Mouse (Mus musculus) kidney, adult 11 months (tissue): ENCODE measurements around the gene Abhd17b.
"Not testable (repeated sequence)": the region's sequence is repeated elsewhere in the genome, so short reads cannot be mapped to it uniquely, and the experiment has no call there.

ENCODE experiments used
- DNase-seq: peaks from one replicate; pipeline ENCODE4 v3.0.0; 2022

Abhd17b gene

DNA sequence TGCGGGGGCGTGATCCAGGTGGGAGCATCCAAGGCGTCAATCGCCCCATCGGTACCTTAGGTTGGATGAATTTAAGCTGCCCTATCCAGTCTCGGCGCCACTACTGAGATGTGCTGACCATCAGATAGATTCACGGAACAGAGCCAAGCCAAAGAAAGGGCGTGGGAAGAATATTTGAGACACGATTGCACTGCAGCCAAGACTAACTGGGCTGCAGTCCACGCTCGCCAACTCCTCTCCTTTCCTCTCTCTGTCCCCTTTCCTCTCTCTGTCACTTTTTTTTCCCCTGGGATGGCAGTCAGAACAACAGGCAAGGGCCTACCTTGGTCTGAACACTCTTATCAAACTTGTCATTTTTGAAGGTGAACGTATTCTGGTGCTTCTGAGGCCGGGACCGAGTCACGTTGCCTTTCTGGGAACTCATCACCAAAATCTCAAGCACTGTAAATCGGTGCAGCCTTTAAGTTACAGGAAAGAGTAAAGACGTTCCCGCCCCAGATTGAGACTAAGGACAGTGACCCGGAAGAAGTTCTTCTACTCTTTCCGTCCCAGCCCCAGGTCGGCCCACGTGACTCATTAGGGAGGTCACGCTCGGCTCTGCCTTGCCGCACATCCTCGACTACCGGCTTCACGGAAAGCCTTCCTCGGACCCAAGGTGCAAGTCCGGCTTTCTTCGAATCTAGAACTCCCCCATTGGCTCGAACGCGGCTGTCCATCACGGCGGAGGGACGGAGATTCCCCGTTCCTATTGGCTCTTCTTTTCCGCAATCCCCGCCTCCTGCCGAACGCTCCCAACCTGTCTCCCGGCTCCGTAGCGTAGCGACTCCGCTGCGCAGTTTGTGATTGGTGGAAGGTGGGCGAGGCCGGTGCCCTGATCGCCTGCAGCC lies 457 bp upstream of the Abhd17b start, which contains the start of gene 1110059E24Rik:
TSS of gene 1110059E24Rik (minus strand) at position 692 of the 887 bp plus-strand sequence.
- peak; percentile 99 for DNase-seq

DNA sequence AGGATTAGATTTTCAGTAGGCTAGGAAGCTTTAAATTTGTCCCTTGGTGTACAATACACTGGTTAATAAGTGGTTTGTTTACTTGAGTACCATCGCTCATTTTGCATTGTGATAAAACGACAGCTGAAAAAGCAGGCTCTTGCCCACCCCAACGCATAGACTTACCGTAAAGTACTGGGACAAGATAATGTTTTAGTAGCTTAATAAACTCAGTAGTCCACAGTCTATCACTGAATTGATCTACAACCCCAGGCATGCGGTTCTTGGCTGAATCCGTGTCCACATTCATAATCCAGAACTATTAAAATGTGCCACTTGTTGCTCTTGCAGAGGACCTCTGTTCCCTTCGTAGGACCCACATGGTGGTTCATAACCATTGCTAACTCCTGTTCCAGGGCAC lies 1.8 kb downstream of the Abhd17b start:
- no peak for DNase-seq

DNA sequence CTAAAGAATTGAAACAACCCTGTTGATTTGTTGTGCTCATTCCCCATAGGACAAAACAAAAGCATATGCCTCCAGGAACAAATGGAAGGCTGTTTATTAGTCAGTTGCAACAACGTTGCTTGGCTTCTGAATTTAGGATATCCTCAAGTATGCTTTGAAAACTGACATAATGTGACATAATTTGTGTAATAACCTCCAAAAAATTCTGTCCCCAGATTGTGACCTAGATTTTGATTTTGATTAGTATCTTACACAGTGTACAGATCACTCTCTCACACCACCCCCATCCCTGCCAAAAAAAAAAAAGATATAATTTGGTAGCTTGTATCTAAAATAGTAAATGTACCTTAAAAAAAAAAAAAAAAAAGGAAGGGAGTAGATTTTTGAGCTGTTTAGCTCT lies 7.7 kb downstream of the Abhd17b start:
- DNase-seq = no peak

DNA sequence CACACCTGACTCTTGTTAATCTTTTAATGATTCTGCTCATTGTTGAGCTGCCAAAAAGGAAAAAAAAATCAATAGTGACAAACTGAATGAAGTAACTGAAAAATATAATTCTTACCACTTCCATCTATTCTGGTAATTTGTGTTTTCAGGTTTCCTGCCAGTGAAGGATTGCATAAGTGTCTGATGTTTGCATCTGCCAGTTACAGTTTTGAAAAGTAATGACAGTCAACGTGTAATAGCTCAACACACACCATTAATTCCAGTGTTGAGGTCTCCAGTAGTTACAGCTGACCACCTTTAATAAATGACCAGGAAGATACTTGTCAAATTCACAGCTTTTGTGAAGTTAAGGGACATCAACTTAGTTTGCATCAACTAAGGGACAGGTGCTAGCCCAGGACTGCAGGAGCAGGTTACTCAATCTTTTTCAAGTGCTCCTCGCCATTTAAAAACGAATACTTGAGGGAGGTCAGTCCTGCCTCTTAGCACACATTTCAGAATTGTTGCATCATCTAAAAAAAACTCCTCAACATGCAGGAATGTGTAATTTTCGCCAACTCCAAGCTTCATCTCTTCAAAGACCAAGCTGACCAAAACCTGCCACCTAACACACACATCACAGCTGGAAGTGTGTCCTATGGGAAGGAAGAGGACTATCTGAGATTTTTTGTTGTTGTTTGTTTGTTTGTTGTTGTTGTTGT lies 10.9 kb downstream of the Abhd17b start:
- no peak for DNase-seq

DNA sequence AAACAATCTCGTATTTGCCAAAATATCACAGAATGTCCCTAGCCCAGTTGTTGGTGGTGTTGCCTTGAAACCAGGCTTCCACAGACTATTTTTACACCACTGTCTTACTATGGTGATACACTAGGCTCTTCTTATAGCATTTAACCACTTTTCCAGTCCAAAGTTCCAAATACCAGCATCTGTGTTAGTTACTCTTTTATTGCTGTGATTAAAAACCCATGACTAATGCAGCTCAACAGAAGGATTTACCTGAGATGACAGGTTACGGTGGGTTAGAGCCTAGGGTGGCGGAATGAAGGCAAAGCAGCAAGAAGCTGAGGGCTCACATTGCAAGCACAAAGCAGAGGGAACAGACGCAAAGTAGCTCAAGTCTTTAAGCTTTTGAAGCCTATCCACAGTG lies 16.7 kb downstream of the Abhd17b start:
- DNase-seq = peak; percentile 23

DNA sequence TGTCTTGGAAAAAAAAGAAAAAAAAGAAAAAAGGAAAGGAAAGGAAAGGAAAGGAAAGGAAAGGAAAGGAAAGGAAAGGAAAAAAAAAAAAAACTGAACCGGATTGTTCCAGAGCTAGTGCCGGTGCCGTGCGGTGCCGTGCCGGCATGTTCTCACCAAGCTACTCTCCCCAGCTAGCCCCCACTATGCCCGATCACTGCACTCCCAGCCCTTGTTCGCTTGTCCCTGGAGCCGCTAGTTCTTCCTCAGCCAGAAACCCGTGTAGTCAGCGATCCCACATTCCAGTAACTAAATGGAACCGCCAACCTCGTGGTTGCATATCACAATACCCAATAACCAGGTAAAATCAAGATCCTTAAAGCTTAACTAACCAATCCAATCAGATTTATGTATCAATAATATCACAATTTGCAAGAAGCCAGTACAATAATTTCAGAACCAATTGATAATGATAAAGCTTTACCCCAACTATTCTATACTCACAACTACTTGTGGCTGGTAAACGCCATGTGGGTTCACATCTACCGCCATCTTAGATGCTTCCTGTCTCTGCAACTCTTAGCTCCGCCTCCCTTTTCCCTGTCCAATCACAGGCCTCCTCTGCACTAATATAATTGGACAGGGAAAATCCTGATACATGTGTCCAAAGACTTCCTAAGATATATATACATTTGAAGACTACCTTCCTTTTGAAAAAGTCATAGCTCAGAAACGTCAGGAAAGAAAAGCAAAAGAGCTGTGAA lies 21.5 kb downstream of the Abhd17b start:
- no peak for DNase-seq

DNA sequence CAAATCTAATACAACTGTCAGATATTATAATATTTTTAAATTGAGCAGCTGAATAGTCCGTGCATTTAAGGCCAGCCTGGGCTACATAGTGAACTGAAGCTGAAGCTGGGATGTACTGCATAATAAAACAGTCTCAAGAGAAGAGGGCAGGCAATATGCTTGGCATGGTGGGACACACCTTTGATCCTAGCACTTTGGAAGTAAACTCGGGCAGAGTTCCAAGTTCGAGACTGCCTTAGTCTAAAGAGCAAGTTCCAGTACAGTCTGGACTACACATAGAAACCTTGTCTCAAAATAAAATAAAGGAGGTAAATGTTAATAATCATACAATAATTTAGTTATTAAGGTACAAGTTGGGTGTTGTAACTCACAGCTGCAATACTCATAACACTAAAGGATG lies 27.1 kb downstream of the Abhd17b start:
- DNase-seq = peak; percentile 22

DNA sequence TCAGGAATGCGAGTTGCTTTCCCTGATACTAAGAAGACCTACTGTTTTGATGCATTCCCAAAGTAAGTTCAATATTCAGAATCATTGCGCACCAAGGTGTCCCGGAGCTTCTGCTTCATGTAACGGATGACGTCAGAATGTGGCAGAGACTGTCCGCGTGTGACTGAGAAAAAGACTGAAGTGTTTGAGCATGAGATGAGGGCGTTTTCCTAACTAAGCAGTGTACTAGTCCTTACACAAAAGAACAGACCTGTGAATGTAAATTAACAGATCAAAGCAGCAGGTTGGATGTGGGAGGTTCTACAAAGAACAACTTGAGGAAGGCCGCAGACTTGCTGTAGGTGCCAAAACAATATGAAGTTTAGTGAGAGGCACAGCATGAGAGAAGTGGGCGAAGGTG lies 28.0 kb downstream of the Abhd17b start:
- DNase-seq = no peak

DNA sequence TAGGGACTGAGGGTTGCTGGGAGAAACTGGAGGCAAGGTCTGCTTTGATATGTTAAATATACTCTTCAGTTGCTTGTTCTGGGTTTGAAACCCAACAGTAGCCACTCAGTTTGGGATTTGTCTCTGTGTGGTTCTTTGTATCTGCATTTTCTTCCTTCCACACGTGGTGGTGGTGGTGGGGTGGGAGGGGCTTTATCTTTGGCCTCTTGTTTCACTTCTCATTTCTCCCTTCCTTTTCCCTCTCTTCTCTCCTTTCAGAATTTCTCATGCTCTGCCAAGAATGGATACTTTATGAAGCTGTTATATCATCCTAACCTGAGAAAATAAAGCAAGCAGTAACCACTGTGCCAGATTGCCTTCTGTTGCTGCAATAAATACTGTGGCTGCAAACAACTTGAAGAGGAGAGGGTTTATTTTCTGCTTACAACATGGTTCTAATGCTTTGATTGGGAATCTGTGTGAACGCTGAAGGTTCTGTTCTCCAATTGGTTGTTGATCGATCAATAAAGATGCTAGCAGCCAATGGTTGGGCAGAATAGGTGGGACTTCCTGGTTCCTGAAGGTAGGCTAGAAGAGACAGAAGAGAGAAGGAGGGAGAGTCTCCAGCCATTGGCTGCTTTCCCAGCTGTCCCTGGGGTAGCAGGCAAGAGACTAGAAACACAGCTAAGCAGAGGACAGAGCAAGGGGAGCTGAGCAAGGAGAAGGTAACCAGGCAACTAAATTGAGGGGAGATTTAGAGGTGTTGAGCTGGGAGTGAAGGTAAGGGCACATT lies 60.5 kb downstream of the Abhd17b start:
- peak; percentile 48 for DNase-seq

DNA sequence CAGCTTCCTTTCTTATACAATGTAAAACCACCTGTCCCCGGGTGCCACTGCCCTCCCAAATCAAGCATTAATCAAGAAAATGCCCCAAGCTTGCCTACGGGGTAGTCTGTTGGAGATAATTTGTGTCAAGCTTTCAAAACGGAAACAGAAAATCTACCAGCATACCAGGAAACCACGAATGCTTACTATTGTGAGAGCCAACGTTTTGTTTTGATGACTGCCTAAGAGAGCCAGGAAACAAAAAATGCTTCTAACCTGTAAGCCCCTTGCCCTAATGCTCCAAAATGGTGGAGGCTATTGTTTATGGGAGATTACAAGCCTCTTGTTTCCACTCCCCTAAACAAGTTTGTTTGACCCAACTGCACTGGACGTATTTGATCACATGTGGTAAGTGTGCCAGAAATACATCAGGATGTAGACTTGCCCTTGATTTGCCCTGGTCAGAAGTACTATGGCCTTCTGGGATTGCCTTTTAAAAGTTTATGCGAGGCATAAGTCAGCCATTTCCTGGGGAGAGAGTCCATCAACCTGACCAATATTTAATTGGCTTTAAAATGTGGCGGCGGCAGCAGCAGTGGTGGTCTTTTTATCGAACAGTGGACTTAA lies 61.4 kb downstream of the Abhd17b start:
- DNase-seq = no peak

DNA sequence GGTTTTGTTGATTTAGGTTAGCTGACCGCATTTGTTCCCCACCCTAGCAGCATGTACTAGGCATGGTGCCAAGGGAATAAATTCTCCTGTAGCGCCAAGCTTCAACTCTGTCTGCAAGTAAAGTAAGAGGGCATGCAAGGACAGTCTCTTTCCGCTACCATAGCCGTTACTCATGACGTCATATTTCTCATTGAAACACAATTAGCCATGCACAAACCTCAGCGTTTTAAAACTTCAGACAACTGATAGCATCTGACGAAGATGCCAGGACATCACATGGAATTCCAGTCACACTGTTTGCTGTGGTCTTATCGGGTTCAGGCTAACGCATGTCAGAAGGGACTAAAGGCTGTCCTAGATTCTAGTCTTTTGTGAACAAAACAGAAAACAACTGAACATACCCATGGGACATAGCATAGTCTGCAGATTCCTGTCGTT lies 62.0 kb downstream of the Abhd17b start:
- DNase-seq = peak; percentile 22

DNA sequence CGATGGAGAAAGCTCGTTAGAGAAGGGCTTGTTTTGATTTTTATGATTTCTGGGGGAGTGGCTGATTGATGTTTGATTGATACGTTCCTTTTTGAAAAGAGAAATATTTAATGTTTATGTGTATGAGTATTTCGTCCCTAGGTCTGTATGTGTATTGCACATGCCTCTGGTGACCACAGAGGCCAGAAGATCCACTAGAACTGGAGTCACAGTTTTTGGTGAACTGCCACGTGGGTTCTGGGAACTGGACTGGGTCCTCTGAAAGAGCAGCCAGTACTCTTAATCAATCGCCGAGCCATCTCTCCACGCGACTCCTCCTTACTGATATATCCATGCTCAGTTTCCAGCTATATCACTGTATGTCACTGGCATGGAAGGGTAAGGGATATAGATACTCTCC lies 62.5 kb downstream of the Abhd17b start:
- DNase-seq = no peak

DNA sequence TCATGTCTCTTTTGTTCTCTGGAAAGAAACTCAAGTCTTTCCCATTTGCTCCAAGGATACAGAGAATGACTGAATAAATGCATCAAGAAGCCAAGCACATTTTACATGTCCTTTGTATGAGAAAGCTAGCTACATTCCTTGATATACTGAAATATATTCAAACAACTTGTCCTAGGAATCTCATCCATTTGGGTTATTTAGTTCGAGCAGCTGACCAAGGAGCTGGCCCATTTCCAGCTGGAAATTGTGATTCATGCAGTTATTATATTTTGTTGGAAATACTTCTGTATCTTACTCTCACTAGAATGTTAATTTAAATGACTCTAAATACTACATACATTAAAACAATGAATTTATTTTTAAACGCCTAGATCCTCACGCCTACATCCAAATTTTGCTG lies 63.5 kb downstream of the Abhd17b start:
- no peak for DNase-seq

DNA sequence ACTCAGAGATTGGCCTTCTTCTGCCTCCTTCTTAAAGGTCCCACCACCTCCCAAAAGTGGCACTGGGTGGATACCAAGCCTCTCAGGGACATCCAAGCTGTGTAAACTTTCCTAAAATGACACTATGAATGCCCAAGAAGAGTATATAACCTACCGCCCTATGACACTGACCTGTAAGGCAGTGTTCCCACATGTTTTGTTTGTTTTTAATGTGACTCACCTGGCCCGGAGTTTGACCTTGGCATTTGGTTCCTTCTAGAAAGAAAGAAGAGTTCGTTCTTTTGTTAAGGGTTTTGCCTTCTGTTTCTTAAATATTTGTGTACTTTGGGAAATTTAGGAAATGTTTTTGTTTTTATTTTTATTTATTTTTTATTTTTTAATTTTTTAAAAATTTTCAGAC lies 66.2 kb downstream of the Abhd17b start:
- no peak for DNase-seq

DNA sequence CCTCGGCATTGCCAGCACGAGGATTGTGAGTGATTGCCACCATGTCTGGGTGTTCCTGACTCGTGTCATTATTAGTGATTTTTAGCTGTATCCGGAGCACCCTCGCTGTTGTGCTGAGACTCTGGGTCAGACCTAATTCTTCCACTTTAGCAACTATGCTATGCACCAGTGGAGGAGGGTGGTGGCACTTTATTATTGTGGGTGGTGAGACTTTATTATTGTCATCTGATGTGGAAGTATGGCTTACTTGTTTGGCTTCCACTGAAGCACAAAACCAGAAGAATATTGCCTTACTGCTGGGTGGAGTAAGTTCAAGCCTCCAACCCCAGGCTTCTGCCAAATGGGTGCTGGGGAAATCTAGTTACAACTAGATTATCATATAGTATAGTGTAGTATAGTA lies 68.0 kb downstream of the Abhd17b start:
- no peak for DNase-seq

DNA sequence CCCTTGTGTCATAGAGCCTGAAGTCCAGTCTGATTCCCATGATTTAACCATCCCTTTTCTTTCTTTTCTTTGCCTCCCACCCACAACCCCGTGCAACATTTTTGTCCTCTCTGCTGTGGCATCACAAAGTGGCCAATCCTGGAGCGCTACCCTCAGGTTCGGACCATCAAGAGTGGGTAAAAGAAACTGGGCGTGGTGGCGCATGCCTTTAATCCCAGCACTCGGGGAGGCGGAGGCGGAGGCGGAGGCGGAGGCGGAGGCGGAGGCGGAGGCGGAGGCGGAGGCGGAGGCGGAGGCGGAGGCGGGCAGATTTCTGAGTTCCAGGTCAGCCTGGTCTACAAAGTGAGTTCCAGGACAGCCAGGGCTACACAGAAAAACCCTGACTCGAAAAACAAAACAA lies 70.3 kb downstream of the Abhd17b start:
- not testable (repeated sequence) for DNase-seq

DNA sequence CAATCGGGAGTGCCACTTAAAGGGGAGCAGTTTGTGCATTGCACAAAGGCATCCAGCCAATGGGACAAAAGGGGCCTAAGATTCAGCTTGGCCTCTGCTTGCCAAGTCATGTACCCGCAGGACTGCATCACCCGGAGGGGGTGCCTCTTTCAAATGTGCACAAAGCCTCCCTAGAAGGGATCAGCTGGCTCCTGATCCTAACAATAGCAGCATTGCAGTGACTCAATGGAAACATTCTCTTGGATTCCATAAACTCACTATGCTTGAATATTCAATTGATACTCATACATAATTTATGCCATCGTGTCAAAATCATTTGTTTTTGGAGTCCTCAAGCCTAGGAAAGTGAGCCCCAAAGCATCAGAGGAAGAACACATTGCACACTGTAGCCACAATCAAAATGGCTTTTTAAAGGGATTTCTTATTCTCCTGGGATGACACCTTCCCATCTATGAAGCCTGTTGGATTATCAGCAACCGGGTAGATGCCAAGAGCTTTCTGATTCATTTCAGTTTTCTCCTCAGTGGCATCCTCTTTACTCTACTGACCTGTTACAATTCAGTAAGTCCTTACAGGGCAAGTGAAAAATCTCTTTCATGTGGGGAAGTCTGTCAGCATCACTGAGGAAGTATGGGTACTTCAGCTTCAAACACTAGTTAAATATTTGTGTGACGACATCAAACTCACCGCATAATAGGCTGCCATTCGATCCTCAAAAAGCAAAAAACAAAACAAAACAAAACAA lies 71.1 kb downstream of the Abhd17b start:
- no peak for DNase-seq

DNA sequence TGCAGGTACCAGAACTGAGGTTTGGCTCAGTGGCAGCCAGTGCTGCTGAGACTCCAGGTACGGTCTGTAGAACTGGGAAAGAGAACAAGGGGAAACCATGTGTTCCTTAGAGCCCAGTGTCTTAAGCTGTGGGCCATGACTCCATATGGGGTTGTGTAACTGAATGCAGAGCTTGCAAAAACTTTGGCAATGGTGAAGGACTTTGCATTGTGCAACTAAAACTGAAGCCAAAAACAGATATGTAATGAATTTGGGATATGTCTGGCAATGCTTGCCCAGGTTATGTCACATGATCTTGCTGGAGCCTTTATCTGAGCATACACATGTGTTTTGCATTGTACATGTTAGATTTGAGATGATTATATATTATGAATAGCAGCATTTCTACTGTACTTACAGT lies 72.2 kb downstream of the Abhd17b start:
- no peak for DNase-seq

DNA sequence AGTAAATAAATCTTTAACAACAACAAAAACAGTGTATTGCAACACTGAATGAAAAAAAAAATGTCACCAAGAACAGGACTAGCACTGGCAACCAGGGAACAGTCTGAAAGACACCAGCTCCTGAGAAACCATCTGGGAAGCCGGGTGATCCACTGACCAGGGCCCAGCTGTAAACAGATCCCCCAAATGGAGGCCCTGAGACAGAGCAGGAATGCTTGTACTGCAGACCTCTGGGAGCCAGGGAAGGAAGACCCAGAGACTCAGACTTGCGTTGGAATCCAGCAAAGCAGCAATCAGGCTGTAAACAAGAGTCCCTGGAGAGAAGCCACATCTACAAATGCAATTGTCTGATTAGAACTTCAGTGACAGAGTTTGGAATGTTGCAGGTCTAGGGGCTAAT lies 74.1 kb downstream of the Abhd17b start:
- DNase-seq = no peak

DNA sequence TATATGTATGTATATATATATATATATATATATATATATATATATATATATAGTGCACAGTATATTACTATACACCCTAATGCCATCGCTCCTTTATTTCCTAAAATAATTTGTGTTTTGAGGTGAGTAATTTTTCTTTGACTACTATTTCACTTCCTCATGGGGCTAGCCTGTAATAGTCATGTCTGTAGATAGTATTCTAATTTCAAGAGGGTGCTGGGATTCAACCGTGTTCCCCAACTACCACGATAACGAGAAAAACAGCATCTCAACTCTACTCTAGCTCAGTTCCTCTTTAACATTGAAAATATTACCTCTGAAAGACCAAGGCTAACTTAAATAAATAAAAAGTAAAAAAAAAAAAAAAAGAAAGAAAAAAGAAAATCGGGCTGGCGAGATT lies 75.4 kb downstream of the Abhd17b start:
- no peak for DNase-seq

DNA sequence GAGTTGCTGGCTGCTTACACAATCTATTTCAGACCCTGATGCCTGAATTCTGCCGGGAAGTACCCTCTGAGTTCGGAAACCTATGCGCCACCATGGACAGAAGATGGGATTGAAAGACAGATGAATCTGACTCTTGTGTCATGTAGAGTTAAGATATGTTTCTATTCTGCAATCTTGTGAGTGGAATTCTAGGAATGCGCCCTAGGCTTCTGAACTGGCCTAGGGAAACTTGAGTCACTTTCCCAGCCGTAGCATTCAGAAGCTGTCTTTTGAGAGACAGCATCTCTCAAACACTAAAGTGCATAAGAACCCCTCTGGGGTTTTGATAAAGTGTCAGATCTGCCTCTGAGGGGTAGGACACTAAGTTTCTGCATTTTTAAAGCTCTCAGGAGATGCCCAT lies 78.9 kb downstream of the Abhd17b start:
- DNase-seq = no peak

DNA sequence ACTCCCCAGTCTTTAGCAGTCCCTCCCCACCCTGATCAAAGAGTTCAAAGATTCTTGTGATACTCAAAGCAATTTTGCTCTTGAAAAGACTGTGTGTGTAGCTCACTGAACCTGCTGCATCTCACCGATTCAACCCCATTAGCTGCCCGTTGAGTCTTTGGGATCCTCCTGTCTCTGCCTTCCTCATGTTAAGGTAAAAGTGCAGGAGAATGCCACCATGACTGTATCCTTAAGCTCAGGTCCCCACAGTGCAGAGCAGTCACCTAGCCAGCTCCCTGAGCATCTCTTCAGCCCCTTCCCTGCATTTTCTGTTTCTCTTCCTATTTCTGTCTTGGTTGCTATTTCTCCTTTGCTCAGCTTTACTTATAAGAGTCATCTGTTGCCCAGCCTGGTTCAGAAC lies 80.2 kb downstream of the Abhd17b start:
- DNase-seq = no peak
